ENCODE assay signal across 28 mouse cellular contexts in genomic region chr2:148717072-148717471, GRCm38 (mm10). TPM values are rescaled to one million over a fixed set of nuclear protein-coding genes. Genes with fewer than 3 reads are reported as not detected.
DNase-seq lines count a peak whose midpoint lies in the region; ATAC-seq and TF ChIP-seq lines count a peak whose summit lies in the region.
"Had no signal": no experiment of that assay in that cellular context is flagged by ENCODE, and none has a peak within 500 bp of the region (broad histone marks: within the 10 kb centered on the region; RNA-seq: fewer than 3 reads in every experiment).

No protein-coding gene starts in this region.

- 40% methylated on average over 2 of the region's 2 CpGs for WGBS in heart, embryonic 13.5 days
- WGBS in kidney, adult 2 months: 43% methylated on average over 2 of the region's 2 CpGs
- WGBS in kidney, embryonic 14.5 days: 60% methylated on average over 2 of the region's 2 CpGs
- WGBS in kidney, embryonic 16.5 days: 55% methylated on average over 2 of the region's 2 CpGs
- WGBS in lung, adult 2 months: 77% methylated on average over 2 of the region's 2 CpGs

- H3K27ac ChIP-seq in heart, embryonic 13.5 days (replicated peaks): peak overlapping the region; percentile 65
- H3K27ac ChIP-seq in kidney, adult 2 months (ENCODE audit: insufficient read depth, low read depth, low read length): peak overlapping the region; percentile 27; the same call in 1 of the 2 replicates
- H3K27ac ChIP-seq in kidney, embryonic 14.5 days (ENCODE audit: low read depth, low read length): no peak overlapping the region
- no peak overlapping the region for H3K27ac ChIP-seq in kidney, embryonic 16.5 days (ENCODE audit: low read length)
- H3K27ac ChIP-seq: hindbrain, postnatal 0 days; limb, embryonic 13.5 days; liver, embryonic 13.5 days; lung, embryonic 15.5 days; macrophage; midbrain, embryonic 12.5 days; neural tube, embryonic 13.5 days; stomach, embryonic 15.5 days had no signal

- no peak for TF ChIP-seq CTCF in kidney, adult 2 months (conservative IDR thresholded peaks at IDR 0.05; ENCODE audit: insufficient read depth, insufficient read length, low read depth, low read length)
- TF ChIP-seq CTCF in lung, adult 2 months (IDR thresholded peaks at IDR 0.05; ENCODE audit: insufficient read depth, low read length): no peak

- ATAC-seq in heart, embryonic 13.5 days (ENCODE audit: extremely low read depth, insufficient number of reproducible peaks, low FRiP score, low TSS enrichment): no peak
- no peak for ATAC-seq in kidney, embryonic 14.5 days (ENCODE audit: low FRiP score, low TSS enrichment)
- 0 out of 2 replicates have a peak, but pooled peaks have one; percentile 9 for ATAC-seq in kidney, embryonic 16.5 days (ENCODE audit: low FRiP score, low TSS enrichment)
- ATAC-seq: hindbrain, postnatal 0 days had no signal

- H3K9ac ChIP-seq in heart, embryonic 13.5 days: 0 out of 2 replicates have a peak overlapping the region, but pooled peaks have one; percentile 24
- no peak overlapping the region for H3K9ac ChIP-seq in kidney, embryonic 14.5 days (ENCODE audit: low read depth, low read length)
- no peak overlapping the region for H3K9ac ChIP-seq in kidney, embryonic 16.5 days (replicated peaks; ENCODE audit: low read length)
- H3K9ac ChIP-seq: limb, embryonic 13.5 days; liver, embryonic 13.5 days; lung, embryonic 15.5 days; midbrain, embryonic 12.5 days; neural tube, embryonic 13.5 days; stomach, embryonic 15.5 days had no signal

- no peak overlapping the region; the same call in 1 of the 2 replicates for H3K4me2 ChIP-seq in heart, embryonic 13.5 days
- H3K4me2 ChIP-seq in kidney, embryonic 14.5 days (replicated peaks; ENCODE audit: low read depth, low read length): no peak overlapping the region
- H3K4me2 ChIP-seq in kidney, embryonic 16.5 days (replicated peaks; ENCODE audit: low read depth, low read length): no peak overlapping the region
- H3K4me2 ChIP-seq: limb, embryonic 13.5 days; liver, embryonic 13.5 days; lung, embryonic 15.5 days; midbrain, embryonic 12.5 days; neural tube, embryonic 13.5 days; stomach, embryonic 15.5 days had no signal

- peaks cover 3% of the 10 kb centered on the region; the same call in 1 of the 2 replicates for H3K36me3 ChIP-seq in heart, embryonic 13.5 days
- H3K36me3 ChIP-seq in kidney, adult 2 months (ENCODE audit: control insufficient read depth, insufficient read depth, low read length): no peaks in the 10 kb centered on the region
- H3K36me3 ChIP-seq in kidney, embryonic 14.5 days (ENCODE audit: control insufficient read depth, insufficient read depth, low read length): no peaks in the 10 kb centered on the region
- peaks cover 3% of the 10 kb centered on the region; the same call in 1 of the 2 replicates for H3K36me3 ChIP-seq in kidney, embryonic 16.5 days (ENCODE audit: insufficient read depth, low read length)
- H3K36me3 ChIP-seq: liver, embryonic 13.5 days; lung, embryonic 15.5 days; stomach, embryonic 15.5 days had no signal

- peaks cover 20% of the 10 kb centered on the region for H3K4me1 ChIP-seq in heart, embryonic 13.5 days
- peaks cover 4% of the 10 kb centered on the region for H3K4me1 ChIP-seq in kidney, adult 2 months (ENCODE audit: control insufficient read depth, insufficient read depth, low read length)
- H3K4me1 ChIP-seq in kidney, embryonic 14.5 days (ENCODE audit: control insufficient read depth, insufficient read depth, low read length): no peaks in the 10 kb centered on the region
- no peaks in the 10 kb centered on the region for H3K4me1 ChIP-seq in kidney, embryonic 16.5 days (ENCODE audit: insufficient read depth, low read length)
- no peaks in the 10 kb centered on the region; the same call in 1 of the 2 replicates for H3K4me1 ChIP-seq in lung, adult 2 months (ENCODE audit: control insufficient read depth, insufficient read depth, low read length)
- H3K4me1 ChIP-seq: limb, embryonic 13.5 days; liver, embryonic 13.5 days; lung, embryonic 15.5 days; midbrain, embryonic 12.5 days; stomach, embryonic 15.5 days had no signal

- no peak for DNase-seq in heart, postnatal 14 days
- DNase-seq in kidney, adult 2 months: peak; percentile 67
- DNase-seq in kidney, postnatal 36 days: peak; percentile 47 to 54
- no peak for DNase-seq in lung, adult 2 months
- no peak for DNase-seq in thymus, adult 18-20 months
- DNase-seq: adrenal gland, postnatal 36 days; cerebellum, adult 18-20 months; gastrocnemius, postnatal 14 days; liver, embryonic 13.5 days; thymus, adult 2 months had no signal

- H3K27me3 ChIP-seq in heart, embryonic 13.5 days (replicated peaks): no peaks in the 10 kb centered on the region
- H3K27me3 ChIP-seq in kidney, adult 2 months (replicated peaks; ENCODE audit: control insufficient read depth, insufficient read depth, low read length): no peaks in the 10 kb centered on the region
- no peaks in the 10 kb centered on the region for H3K27me3 ChIP-seq in kidney, embryonic 14.5 days (ENCODE audit: control insufficient read depth, insufficient read depth, low read length)
- no peaks in the 10 kb centered on the region for H3K27me3 ChIP-seq in kidney, embryonic 16.5 days (ENCODE audit: insufficient read depth, low read length)
- H3K27me3 ChIP-seq: limb, embryonic 13.5 days; liver, embryonic 13.5 days; lung, embryonic 15.5 days; midbrain, embryonic 12.5 days; neural tube, embryonic 13.5 days; stomach, embryonic 15.5 days had no signal

- H3K4me3 ChIP-seq in heart, embryonic 13.5 days: no peak overlapping the region
- H3K4me3 ChIP-seq in kidney, adult 2 months (ENCODE audit: insufficient read depth, low read depth, low read length): no peak overlapping the region
- H3K4me3 ChIP-seq in kidney, embryonic 14.5 days (ENCODE audit: low read length): no peak overlapping the region
- H3K4me3 ChIP-seq in kidney, embryonic 16.5 days (ENCODE audit: low read length): no peak overlapping the region
- H3K4me3 ChIP-seq in lung, adult 2 months (replicated peaks; ENCODE audit: extremely low read depth, low read depth, low read length): no peak overlapping the region
- H3K4me3 ChIP-seq: limb, embryonic 13.5 days; liver, embryonic 13.5 days; lung, embryonic 15.5 days; midbrain, embryonic 12.5 days; neural tube, embryonic 13.5 days; stomach, embryonic 15.5 days had no signal

- no peaks in the 10 kb centered on the region for H3K9me3 ChIP-seq in heart, embryonic 13.5 days
- no peaks in the 10 kb centered on the region for H3K9me3 ChIP-seq in kidney, embryonic 14.5 days (ENCODE audit: control insufficient read depth, low read length)
- H3K9me3 ChIP-seq in kidney, embryonic 16.5 days (ENCODE audit: low read length): no peaks in the 10 kb centered on the region
- H3K9me3 ChIP-seq: limb, embryonic 13.5 days; liver, embryonic 13.5 days; lung, embryonic 15.5 days; midbrain, embryonic 12.5 days; neural tube, embryonic 13.5 days; stomach, embryonic 15.5 days had no signal

- TF ChIP-seq POLR2A in kidney, adult 2 months (IDR thresholded peaks at IDR 0.05; ENCODE audit: low read depth, low read length): no peak
- TF ChIP-seq POLR2A in lung, adult 2 months (IDR thresholded peaks at IDR 0.05; ENCODE audit: borderline replicate concordance, extremely low read depth, low read depth, low read length): no peak

- intact Hi-C loops in heart, postnatal 14 days (cut with DNase I): no loop called here

RNA-seq across cellular contexts. Expression of gene Napb, which starts 15.2 kb away (rescaled TPM):
- 2.2 and 2.4 TPM in 2 replicates for polyA plus RNA-seq in heart, embryonic 13.5 days (2015; fragmentation: Nextera tagmentation; extraction: Ambion mirVana)
- 1 to 10 TPM; 1.6 to 2.1 TPM for total RNA-seq in heart, postnatal 14 days (2021)
- 0.99 and 1.5 TPM in 2 replicates for polyA plus RNA-seq in kidney, adult 2 months (2012; rRNA removed)
- polyA plus RNA-seq in kidney, embryonic 14.5 days (2014; fragmentation: Nextera tagmentation; extraction: Ambion mirVana): 1.8 and 2.7 TPM in 2 replicates
- 2.5 and 3.3 TPM in 2 replicates for polyA plus RNA-seq in kidney, embryonic 16.5 days (2015; fragmentation: Nextera tagmentation; extraction: Ambion mirVana)
- 0.69 and 1.1 TPM in 2 replicates for polyA plus RNA-seq in lung, adult 2 months (2012; rRNA removed)

RNA-seq across cellular contexts. Expression of gene Cstl1, which starts 33.1 kb away (rescaled TPM):
- polyA plus RNA-seq in heart, embryonic 13.5 days (2015; fragmentation: Nextera tagmentation; extraction: Ambion mirVana): not detected in 2 replicates
- total RNA-seq in heart, postnatal 14 days (2021): not detected
- not detected in 2 replicates for polyA plus RNA-seq in kidney, adult 2 months (2012; rRNA removed)
- polyA plus RNA-seq in kidney, embryonic 14.5 days (2014; fragmentation: Nextera tagmentation; extraction: Ambion mirVana): not detected in 2 replicates
- polyA plus RNA-seq in kidney, embryonic 16.5 days (2015; fragmentation: Nextera tagmentation; extraction: Ambion mirVana): not detected in 2 replicates
- polyA plus RNA-seq in lung, adult 2 months (2012; rRNA removed): not detected in 2 replicates
- total RNA-seq: gastrocnemius, postnatal 14 days; hematopoietic stem cell, adult 5-6 weeks; hindbrain, postnatal 0 days; left cerebral cortex, postnatal 14 days; monocyte, adult 5-6 weeks had no signal
- polyA plus RNA-seq: forebrain, embryonic 11.5 days; hindbrain, postnatal 0 days; large intestine, adult 2 months; limb, embryonic 13.5 days; liver, embryonic 13.5 days; lung, embryonic 15.5 days; macrophage; midbrain, embryonic 12.5 days; neural tube, embryonic 13.5 days; stomach, embryonic 15.5 days; thymus, adult 2 months had no signal

RNA-seq across cellular contexts. Expression of gene Gzf1, which starts 36.2 kb away (rescaled TPM):
- polyA plus RNA-seq in heart, embryonic 13.5 days (2015; fragmentation: Nextera tagmentation; extraction: Ambion mirVana): 13.1 and 13.2 TPM in 2 replicates
- total RNA-seq in heart, postnatal 14 days (2021): 10 to 100 TPM; 20.6 to 21.3 TPM
- 10.1 and 12.0 TPM in 2 replicates for polyA plus RNA-seq in kidney, adult 2 months (2012; rRNA removed)
- 13.8 and 25.9 TPM in 2 replicates for polyA plus RNA-seq in kidney, embryonic 14.5 days (2014; fragmentation: Nextera tagmentation; extraction: Ambion mirVana)
- 25.2 and 25.7 TPM in 2 replicates for polyA plus RNA-seq in kidney, embryonic 16.5 days (2015; fragmentation: Nextera tagmentation; extraction: Ambion mirVana)
- 10.3 and 10.7 TPM in 2 replicates for polyA plus RNA-seq in lung, adult 2 months (2012; rRNA removed)

RNA-seq across cellular contexts. Expression of gene Nxt1, which starts 44.7 kb away (rescaled TPM):
- 50.4 and 55.5 TPM in 2 replicates for polyA plus RNA-seq in heart, embryonic 13.5 days (2015; fragmentation: Nextera tagmentation; extraction: Ambion mirVana)
- total RNA-seq in heart, postnatal 14 days (2021): 1 to 10 TPM; 6.5 to 7.7 TPM
- polyA plus RNA-seq in kidney, adult 2 months (2012; rRNA removed): 17.7 and 18.8 TPM in 2 replicates
- 109 and 136 TPM in 2 replicates for polyA plus RNA-seq in kidney, embryonic 14.5 days (2014; fragmentation: Nextera tagmentation; extraction: Ambion mirVana)
- polyA plus RNA-seq in kidney, embryonic 16.5 days (2015; fragmentation: Nextera tagmentation; extraction: Ambion mirVana): 90.4 and 98.0 TPM in 2 replicates
- polyA plus RNA-seq in lung, adult 2 months (2012; rRNA removed): 15.6 and 19.6 TPM in 2 replicates

RNA-seq across cellular contexts. Expression of gene Cst11, which starts 54.2 kb away (rescaled TPM):
- polyA plus RNA-seq in heart, embryonic 13.5 days (2015; fragmentation: Nextera tagmentation; extraction: Ambion mirVana): not detected in 2 replicates
- total RNA-seq in heart, postnatal 14 days (2021): not detected
- not detected in 2 replicates for polyA plus RNA-seq in kidney, adult 2 months (2012; rRNA removed)
- not detected in 2 replicates for polyA plus RNA-seq in kidney, embryonic 14.5 days (2014; fragmentation: Nextera tagmentation; extraction: Ambion mirVana)
- not detected in 2 replicates for polyA plus RNA-seq in kidney, embryonic 16.5 days (2015; fragmentation: Nextera tagmentation; extraction: Ambion mirVana)
- not detected in 2 replicates for polyA plus RNA-seq in lung, adult 2 months (2012; rRNA removed)
- total RNA-seq: adrenal gland, postnatal 36 days; gastrocnemius, postnatal 14 days; hematopoietic stem cell, adult 5-6 weeks; hindbrain, postnatal 0 days; layer of hippocampus, postnatal 25 days; left cerebral cortex, postnatal 14 days; monocyte, adult 5-6 weeks had no signal
- polyA plus RNA-seq: C2C12; forebrain, embryonic 11.5 days; frontal cortex, adult 2 months; hindbrain, postnatal 0 days; large intestine, adult 2 months; limb, embryonic 13.5 days; liver, embryonic 13.5 days; lung, embryonic 15.5 days; macrophage; midbrain, embryonic 12.5 days; neural tube, embryonic 13.5 days; stomach, embryonic 15.5 days; thymus, adult 2 months had no signal

Comparison
In these comparisons a context has a peak if more than half of its experiments do, and no peak if none do; other contexts are left out.
1. H3K27ac ChIP-seq: peak in heart, embryonic 13.5 days (single experiment) and kidney, adult 2 months (single experiment); none in kidney, embryonic 14.5 days (single experiment) and kidney, embryonic 16.5 days (single experiment).
2. DNase-seq: peak in kidney, adult 2 months (single experiment) and kidney, postnatal 36 days (2 of 2); none in heart, postnatal 14 days (0 of 2), lung, adult 2 months (single experiment) and thymus, adult 18-20 months (0 of 2).